24 mouse cellular contexts compared by ENCODE assay signal in the genomic region with DNA sequence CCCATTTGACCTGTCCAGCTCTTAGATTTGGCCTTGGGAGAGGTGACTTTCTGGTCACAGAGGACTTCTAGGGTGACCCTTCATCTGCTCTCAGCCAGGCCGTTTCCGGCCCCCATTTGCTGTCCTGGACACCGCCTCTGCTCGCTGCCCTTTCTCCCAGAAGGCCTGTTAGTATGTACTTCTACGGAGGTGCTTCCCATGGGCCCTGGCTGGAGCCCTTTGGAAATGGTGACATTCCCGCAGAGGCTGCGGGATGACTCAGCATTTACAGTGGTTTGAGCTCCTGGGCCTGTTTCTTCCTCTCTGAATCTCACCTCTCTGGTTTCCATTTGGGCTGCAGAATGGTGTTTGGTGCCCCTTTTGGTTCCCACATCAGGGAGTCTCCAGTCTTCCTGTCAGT. TPM values are rescaled to one million over a fixed set of nuclear protein-coding genes. Genes with fewer than 3 reads are reported as not detected.
A peak's percentile ranks its signal among the peaks of the same experiment; 100 is the strongest.
DNase-seq lines count a peak whose midpoint lies in the region; ATAC-seq and TF ChIP-seq lines count a peak whose summit lies in the region.
"Had no signal": no experiment of that assay in that cellular context is flagged by ENCODE, and none has a peak within 500 bp of the region (broad histone marks: within the 10 kb centered on the region; RNA-seq: fewer than 3 reads in every experiment).

No protein-coding gene starts in this region.

- no peak for TF ChIP-seq CTCF in E14TG2a.4 (conservative IDR thresholded peaks at IDR 0.05; ENCODE audit: low read length)

- no peaks in the 10 kb centered on the region for H3K4me1 ChIP-seq in forebrain, embryonic 10.5 days
- H3K4me1 ChIP-seq in forebrain, embryonic 12.5 days: no peaks in the 10 kb centered on the region
- H3K4me1 ChIP-seq in E14TG2a.4 (replicated peaks; ENCODE audit: low read depth, low read length): peaks cover 29% of the 10 kb centered on the region
- H3K4me1 ChIP-seq in midbrain, embryonic 15.5 days: no peaks in the 10 kb centered on the region
- H3K4me1 ChIP-seq: embryonic facial prominence, embryonic 12.5 days; forebrain, embryonic 13.5 days; hindbrain, embryonic 13.5 days; intestine, embryonic 15.5 days had no signal

- 0 out of 2 replicates have a peak overlapping the region, but pooled peaks have one; percentile 35 for H3K27ac ChIP-seq in forebrain, embryonic 10.5 days
- no peak overlapping the region for H3K27ac ChIP-seq in forebrain, embryonic 12.5 days
- no peak overlapping the region for H3K27ac ChIP-seq in midbrain, embryonic 15.5 days
- H3K27ac ChIP-seq: embryonic facial prominence, embryonic 12.5 days; forebrain, embryonic 13.5 days; heart, embryonic 10.5 days; hindbrain, embryonic 13.5 days; intestine, embryonic 15.5 days had no signal

- ATAC-seq in forebrain, embryonic 12.5 days (ENCODE audit: low FRiP score): no peak
- ATAC-seq in midbrain, embryonic 15.5 days (replicated peaks): no peak
- ATAC-seq: CD4-positive, CD25-positive, alpha-beta regulatory T cell, adult 4 months; forebrain, embryonic 13.5 days; forebrain, postnatal 0 days; intestine, embryonic 15.5 days had no signal

- H3K9me3 ChIP-seq in forebrain, embryonic 10.5 days: peaks cover 4% of the 10 kb centered on the region
- H3K9me3 ChIP-seq in forebrain, embryonic 12.5 days: no peaks in the 10 kb centered on the region
- peaks cover 7% of the 10 kb centered on the region for H3K9me3 ChIP-seq in E14TG2a.4 (ENCODE audit: low read length)
- H3K9me3 ChIP-seq in midbrain, embryonic 15.5 days: no peaks in the 10 kb centered on the region
- H3K9me3 ChIP-seq: forebrain, embryonic 13.5 days; intestine, embryonic 15.5 days had no signal

- H3K4me2 ChIP-seq in forebrain, embryonic 12.5 days: no peak overlapping the region
- H3K4me2 ChIP-seq in midbrain, embryonic 15.5 days: no peak overlapping the region
- H3K4me2 ChIP-seq: embryonic facial prominence, embryonic 12.5 days; forebrain, embryonic 13.5 days; hindbrain, embryonic 13.5 days; intestine, embryonic 15.5 days had no signal

- peaks cover 6% of the 10 kb centered on the region for H3K27me3 ChIP-seq in forebrain, embryonic 10.5 days (ENCODE audit: poor library complexity, severe bottlenecking)
- peaks cover 7% of the 10 kb centered on the region; the same call in 1 of the 2 replicates for H3K27me3 ChIP-seq in forebrain, embryonic 12.5 days
- peaks cover 13% of the 10 kb centered on the region for H3K27me3 ChIP-seq in E14TG2a.4 (ENCODE audit: insufficient read depth, low read length)
- H3K27me3 ChIP-seq in midbrain, embryonic 15.5 days (replicated peaks): no peaks in the 10 kb centered on the region
- H3K27me3 ChIP-seq: embryonic facial prominence, embryonic 12.5 days; forebrain, embryonic 13.5 days; intestine, embryonic 15.5 days had no signal

- DNase-seq in forebrain, embryonic 10.5 days (ENCODE audit: extremely low spot score, low spot score): no peak
- DNase-seq in 3T3-L1 (ENCODE audit: low read depth, low spot score) (peak; percentile 27), NIH3T3 (ENCODE audit: low read depth) (peak; percentile 14)
- DNase-seq in yolk sac, embryonic 10.5 days (ENCODE audit: low spot score): no peak
- DNase-seq in lung, postnatal 25 days (ENCODE audit: low spot score): no peak
- DNase-seq: adrenal gland, postnatal 25 days; B cell, adult 2 months; cerebellum, adult 11-12 months; cerebellum, adult 9-10 months; cerebellum, postnatal 25 days; forebrain, postnatal 0 days; gastrocnemius, postnatal 36 days; heart, adult 18-20 months; heart, postnatal 10 days; kidney, adult 18-20 months had no signal

- H3K36me3 ChIP-seq in forebrain, embryonic 10.5 days (replicated peaks): no peaks in the 10 kb centered on the region
- no peaks in the 10 kb centered on the region for H3K36me3 ChIP-seq in forebrain, embryonic 12.5 days (replicated peaks)
- no peaks in the 10 kb centered on the region for H3K36me3 ChIP-seq in E14TG2a.4 (ENCODE audit: insufficient read depth, low read length)
- no peaks in the 10 kb centered on the region for H3K36me3 ChIP-seq in midbrain, embryonic 15.5 days (replicated peaks)
- H3K36me3 ChIP-seq: embryonic facial prominence, embryonic 12.5 days; heart, embryonic 10.5 days; hindbrain, embryonic 13.5 days; intestine, embryonic 15.5 days had no signal

- H3K4me3 ChIP-seq in forebrain, embryonic 10.5 days: no peak overlapping the region
- H3K4me3 ChIP-seq in forebrain, embryonic 12.5 days (replicated peaks): no peak overlapping the region
- H3K4me3 ChIP-seq in E14TG2a.4 (replicated peaks; ENCODE audit: low read length): peak overlapping the region; percentile 54
- H3K4me3 ChIP-seq in midbrain, embryonic 15.5 days: no peak overlapping the region
- H3K4me3 ChIP-seq: embryonic facial prominence, embryonic 12.5 days; forebrain, embryonic 13.5 days; heart, embryonic 10.5 days; hindbrain, embryonic 13.5 days; intestine, embryonic 15.5 days had no signal

- 88% methylated on average over 7 of the region's 7 CpGs for WGBS in forebrain, embryonic 10.5 days
- 85% methylated on average over 7 of the region's 7 CpGs for WGBS in forebrain, embryonic 12.5 days
- 85% methylated on average over 7 of the region's 7 CpGs for WGBS in midbrain, embryonic 15.5 days

- H3K9ac ChIP-seq in forebrain, embryonic 12.5 days: no peak overlapping the region
- no peak overlapping the region for H3K9ac ChIP-seq in midbrain, embryonic 15.5 days
- H3K9ac ChIP-seq: embryonic facial prominence, embryonic 12.5 days; forebrain, embryonic 13.5 days; forebrain, postnatal 0 days; hindbrain, embryonic 13.5 days; intestine, embryonic 15.5 days had no signal

RNA-seq across cellular contexts. Expression of gene Adcy3, which starts 5.6 kb away (rescaled TPM):
- polyA plus RNA-seq in forebrain, embryonic 10.5 days (2016; fragmentation: Nextera tagmentation; extraction: Ambion mirVana): 4.0 and 4.7 TPM in 2 replicates
- 8.0 and 8.1 TPM in 2 replicates for polyA plus RNA-seq in forebrain, embryonic 12.5 days (2016; fragmentation: Nextera tagmentation; extraction: Ambion mirVana)
- polyA plus RNA-seq in midbrain, embryonic 15.5 days (2015; fragmentation: Nextera tagmentation; extraction: Ambion mirVana): 13.5 and 14.7 TPM in 2 replicates

RNA-seq across cellular contexts. Expression of gene Dnajc27, which starts 45.0 kb away (rescaled TPM):
- polyA plus RNA-seq in forebrain, embryonic 10.5 days (2016; fragmentation: Nextera tagmentation; extraction: Ambion mirVana): 11.8 and 12.1 TPM in 2 replicates
- polyA plus RNA-seq in forebrain, embryonic 12.5 days (2016; fragmentation: Nextera tagmentation; extraction: Ambion mirVana): 11.3 and 13.3 TPM in 2 replicates
- polyA plus RNA-seq in midbrain, embryonic 15.5 days (2015; fragmentation: Nextera tagmentation; extraction: Ambion mirVana): 20.5 and 22.4 TPM in 2 replicates

Comparison
In these comparisons a context has a peak if more than half of its experiments do, and no peak if none do; other contexts are left out.
1. DNase-seq: peak in 3T3-L1 (single experiment) and NIH3T3 (single experiment); none in forebrain, embryonic 10.5 days (single experiment), yolk sac, embryonic 10.5 days (single experiment) and lung, postnatal 25 days (single experiment).